Mouse (Mus musculus): ENCODE data around the gene Poldip2.
A peak's percentile ranks its signal among the peaks of the same experiment; 100 is the strongest.

The Poldip2 gene

DNA sequence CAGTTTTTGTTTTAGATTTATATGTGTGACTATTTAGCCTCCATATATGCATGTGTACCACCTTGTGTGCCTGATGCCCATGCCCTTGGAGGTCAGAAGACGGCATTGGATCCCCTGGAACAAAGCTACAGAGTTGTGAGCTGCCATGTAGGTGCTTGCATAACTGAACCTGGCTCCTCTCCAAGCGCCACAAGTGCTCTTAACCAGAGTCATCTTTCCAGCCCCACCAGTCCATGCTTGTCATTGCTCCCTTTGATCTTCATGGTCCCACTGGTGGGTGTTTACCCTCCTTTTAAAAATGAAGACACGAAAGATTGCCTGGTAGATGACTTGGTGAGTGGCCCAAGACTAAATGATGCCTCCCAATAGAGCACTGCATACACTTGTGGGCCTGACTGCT, 28.4 kb downstream of the Poldip2 start:
- DNase-seq (ENCODE audit: extremely low read depth, low read depth) = no peak

DNA sequence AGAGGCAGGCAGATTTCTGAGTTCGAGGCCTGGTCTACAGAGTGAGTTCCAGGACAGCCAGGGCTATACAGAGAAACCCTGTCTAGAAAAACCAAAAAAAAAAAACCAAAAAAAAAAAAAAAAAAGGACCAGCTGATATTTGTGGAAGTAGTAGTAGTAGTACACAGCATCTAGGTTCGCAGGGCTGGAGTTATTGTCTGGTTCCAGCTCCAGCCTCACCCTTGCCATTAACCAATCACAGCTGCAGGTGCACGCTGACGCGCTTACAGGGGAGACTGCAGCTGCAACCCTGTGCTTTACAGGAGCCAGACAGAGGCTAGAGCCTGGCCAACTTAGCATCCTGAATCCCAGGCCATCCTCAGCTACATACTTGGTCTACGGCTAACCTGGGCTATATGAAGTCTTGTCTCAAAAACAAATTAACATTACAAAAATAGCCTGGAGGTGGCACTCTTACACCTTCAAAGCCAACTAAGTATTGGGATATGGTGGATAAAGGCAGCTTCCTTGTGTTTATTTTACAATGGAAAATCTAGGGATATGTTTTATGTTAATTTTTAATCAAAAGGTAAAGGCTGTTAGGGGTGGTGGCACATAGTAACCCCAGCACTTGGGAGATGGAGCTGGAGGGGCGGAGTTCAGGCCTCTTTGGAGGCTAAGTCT, 32.6 kb downstream of the Poldip2 start:
- DNase-seq (ENCODE audit: extremely low read depth, low read depth) = no peak

DNA sequence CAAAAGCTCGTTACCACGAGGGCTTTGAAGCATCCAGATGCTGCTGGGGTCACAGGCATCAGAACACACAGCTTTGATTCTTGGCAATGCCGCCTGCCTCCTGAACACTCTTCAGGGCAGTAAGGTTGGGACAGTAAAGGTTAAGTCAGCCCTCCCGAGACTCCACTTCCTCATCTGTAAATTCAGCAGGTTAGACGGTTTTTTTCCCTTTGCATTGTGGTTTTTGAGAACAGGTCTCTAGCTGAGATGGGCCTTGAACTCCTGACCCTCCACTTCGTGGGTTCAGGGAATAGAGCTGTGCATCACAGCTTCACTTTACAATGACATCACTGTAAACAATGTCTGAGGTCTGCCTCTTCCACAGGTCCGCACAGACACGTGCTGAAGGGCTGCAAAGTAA, 33.2 kb downstream of the Poldip2 start:
- DNase-seq (ENCODE audit: extremely low read depth, low read depth) = no peak

DNA sequence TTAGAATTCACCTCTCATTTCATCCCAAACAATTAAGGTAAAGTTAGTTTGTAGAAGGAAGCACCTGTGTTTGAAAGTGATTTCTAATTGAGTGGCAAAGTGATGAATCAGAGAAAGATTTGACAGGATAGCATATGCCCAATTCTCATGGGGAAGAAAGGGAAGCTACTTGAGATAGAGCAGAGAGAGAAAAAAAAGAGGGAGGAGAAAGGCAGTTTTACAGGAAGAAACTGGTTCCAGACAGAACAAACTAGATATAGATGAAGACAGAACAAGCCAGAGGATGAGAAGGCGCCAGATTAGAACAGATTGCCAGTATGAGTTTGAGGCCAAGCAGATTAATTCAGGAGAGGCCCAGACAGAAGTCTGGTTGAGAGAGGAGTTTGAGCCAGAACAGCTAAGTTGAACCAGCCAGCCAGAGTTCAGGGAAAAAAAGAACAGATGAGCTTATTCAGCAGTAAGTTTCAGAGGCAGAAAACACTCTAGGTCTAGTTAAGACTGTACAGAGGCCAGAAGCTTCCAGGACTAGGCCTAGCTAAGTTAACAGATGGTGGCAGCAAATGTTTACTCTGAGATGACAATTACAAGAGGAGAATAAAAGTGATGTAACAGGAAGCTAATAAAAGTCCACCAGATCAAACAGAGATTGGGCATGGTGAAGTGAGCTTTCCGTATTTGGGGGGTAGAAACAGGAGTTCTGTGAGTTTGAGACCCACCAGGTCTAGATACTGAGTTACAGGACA, 35.9 kb downstream of the Poldip2 start:
- DNase-seq (ENCODE audit: extremely low read depth, low read depth) = no peak

DNA sequence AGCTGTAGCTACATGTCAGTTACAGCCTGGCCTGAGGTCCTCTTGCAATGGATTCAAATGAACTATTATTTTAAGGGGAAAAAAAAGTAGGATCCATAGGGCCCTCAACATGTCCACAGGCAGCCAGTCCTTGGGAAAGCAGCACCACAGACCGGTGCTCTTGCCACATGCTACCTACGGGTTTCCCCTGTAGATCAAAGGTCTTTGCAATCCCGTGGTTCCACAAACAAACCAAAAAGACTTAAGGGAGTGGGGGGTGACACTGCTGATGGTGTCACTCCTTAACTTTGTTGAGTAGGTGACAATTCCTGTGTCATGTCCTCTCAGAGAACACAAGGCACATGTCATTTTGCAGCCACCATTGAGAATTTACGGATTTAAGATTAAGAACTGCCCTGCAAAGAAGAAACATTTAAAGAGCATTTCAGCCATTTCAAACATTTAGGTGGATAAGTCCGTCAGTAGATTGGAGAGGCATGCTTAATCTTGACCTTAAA, 37.5 kb downstream of the Poldip2 start:
- DNase-seq (ENCODE audit: extremely low read depth, low read depth) = no peak

DNA sequence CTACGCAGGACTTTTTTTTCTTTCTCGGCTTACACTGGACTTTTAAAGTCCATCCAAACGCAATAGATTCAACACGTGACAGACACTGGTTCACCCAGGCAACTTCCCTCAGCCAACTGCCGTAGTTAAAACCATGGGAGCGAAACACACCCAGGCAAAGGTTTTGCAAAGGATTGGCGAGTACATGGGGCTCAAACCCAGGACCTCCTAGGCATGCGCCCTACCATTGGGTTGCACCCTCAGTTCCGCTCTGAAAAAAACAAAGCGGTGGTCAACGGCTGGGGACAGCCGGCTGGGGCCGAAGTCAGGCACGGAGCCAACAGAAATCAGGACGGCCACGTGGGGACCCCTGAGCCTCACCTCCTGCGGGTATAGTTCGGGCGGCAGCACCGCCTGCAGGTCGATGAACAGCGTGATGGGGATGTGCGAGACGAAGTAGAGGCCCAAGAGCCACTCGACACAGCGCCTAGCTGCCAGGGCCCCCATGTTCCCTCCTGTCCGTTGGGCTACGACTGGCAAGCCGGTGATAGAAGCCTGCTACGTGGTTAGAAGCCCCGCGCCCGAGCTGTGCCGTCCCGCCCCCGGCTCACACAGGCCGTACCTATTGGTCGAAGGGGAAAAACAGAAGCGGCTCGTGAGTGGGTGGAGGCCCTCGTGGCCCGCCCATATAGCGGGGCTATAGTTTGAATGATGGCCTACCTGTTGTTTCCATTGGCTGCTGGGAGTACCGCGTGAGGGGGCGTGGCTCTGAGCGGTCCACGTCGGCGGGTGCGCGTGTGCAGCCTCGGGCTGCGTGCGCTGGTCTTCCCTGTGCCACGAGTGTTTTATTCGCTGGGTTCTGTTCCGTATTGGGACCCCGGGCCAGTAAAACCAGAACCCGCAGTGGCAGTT, 38.4 kb downstream of the Poldip2 start, which contains the start of gene Tmem97:
TSS of gene Tmem97 (minus strand) at position 610 of the 891 bp plus-strand sequence.
- DNase-seq (ENCODE audit: extremely low read depth, low read depth) = peak; percentile 93

DNA sequence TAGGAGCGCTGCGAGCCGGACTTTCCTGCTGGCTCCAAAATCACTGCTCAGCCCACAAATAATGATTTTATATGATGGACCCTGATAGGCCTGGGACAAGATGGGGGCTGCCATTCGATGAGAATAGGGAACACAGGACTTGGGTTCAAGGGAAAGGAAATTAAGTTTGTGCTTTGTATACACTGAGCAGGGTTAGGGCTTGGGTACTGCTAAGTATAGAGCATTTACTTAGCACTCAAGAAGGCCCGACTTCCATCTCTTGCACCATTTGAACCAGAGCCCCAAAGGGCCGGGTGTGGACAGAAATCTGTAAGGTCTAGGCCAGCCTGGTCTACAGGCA, 39.0 kb downstream of the Poldip2 start:
- DNase-seq (ENCODE audit: extremely low read depth, low read depth) = no peak

DNA sequence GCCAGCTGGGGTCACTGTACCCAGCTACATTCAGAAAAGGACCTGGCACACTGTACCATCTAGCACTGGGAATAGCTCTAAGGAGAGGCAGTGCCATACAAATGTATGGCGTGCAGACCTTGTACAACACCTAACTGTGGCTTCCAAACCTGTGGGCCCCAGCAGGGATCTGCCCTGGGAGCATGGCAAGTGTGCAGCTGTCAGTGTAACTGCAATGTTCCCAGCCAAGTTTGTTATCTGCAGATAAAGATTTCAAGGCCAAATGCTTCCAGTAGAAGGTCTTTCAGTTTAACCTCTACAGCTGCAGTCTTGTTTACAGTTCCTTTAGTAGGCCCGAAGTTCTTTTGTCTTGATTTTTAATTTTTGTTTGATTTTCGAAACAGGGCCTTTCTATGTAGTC, 43.6 kb downstream of the Poldip2 start:
- DNase-seq (ENCODE audit: extremely low read depth, low read depth) = no peak

DNA sequence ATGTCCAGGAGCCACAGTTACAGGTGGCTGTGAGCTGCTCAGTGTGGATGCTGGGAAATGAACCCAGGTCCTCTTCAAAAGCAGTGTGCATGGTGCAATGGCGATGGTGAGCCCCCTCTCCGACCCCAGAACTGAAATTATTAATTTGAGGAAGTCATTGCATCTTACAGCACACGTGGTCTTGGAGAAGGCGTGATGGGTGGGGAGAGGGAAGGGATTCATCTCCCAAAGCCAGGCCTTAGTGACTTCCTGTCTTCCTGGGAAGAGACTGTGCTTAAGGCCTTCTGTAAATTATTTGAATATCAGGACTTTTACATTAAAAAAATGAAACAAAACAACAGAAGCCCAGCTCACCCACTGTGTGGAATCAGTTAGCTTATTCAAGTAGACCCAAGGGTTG, 44.1 kb downstream of the Poldip2 start:
- no peak for DNase-seq (ENCODE audit: extremely low read depth, low read depth)

DNA sequence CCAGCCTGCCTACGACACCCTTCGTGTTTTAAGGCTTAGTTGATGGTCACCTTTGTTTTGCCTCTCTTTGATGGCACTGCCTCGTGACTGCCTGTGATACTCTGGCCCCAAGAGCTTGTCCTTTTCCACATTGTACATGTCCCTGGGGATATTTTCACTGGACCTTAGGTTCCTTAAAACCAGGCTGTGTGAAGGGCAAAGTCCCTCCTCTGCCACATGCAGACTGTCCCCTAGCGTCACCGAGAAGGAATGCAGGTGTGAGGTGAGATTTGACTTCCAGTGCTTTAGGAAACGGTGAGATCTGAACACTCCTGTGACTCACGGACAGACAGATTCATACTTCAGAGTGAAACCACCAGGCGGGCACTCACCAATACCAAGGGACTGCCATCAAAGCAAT, 45.2 kb downstream of the Poldip2 start:
- no peak for DNase-seq (ENCODE audit: extremely low read depth, low read depth)

DNA sequence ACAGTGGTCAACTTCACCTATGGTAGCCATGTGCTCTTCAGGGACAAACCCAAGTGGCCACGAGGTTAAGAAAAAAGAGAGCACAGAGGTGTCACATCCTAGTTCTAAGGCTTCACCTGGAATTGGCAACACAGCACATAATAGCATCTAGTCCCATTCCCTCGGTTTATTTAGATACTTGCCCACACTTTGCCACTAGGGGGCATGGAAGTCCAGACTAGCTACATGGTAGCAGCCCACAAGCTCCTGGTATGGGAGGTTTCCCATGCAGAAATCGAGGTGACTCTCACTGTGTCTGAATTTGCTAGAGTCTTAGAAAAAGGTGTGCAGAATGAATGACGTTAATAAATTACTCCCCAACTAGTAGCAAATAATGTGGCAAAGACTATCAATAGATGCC, 48.5 kb downstream of the Poldip2 start:
- peak; percentile 54 for DNase-seq (ENCODE audit: extremely low read depth, low read depth)

DNA sequence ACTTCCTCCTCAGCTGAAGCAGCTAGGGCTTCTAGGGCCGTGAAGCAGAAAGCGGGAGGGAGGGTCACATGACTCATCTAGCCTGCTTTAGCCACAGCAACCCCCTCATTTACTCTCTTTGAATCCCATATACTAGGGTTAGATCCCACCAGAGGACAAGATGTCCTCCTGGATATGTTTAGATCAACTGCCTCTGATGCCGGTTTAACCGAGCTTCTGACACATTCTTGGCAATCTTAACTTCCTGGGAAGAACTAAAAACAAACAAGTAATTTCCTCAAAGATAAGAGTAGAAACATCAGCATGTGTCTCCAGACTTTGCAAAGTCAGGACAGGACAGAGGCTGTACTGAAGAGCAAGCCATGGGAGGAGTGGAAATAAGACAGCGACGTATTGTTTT, 54.8 kb downstream of the Poldip2 start:
- peak; percentile 59 for DNase-seq (ENCODE audit: extremely low read depth, low read depth)

DNA sequence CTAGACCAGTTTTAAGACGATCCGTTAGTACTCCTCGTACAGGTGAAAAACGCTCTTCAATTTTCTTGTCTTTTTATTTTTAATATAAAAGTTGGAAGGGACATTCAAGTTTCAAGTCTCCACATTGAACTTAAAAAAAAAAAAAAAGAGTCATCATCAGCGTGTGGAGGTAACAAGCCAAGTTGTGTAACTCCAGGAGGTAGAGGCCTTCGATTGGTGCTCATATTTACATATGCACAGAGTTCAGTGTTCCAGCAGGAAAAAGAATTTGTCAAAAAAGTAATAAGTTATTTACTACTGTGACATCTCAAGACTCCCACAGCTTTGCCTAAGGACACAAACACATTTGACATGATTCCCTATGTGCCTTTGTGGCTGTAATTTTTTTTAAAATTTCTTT, 55.6 kb downstream of the Poldip2 start:
- DNase-seq (ENCODE audit: extremely low read depth, low read depth) = no peak

DNA sequence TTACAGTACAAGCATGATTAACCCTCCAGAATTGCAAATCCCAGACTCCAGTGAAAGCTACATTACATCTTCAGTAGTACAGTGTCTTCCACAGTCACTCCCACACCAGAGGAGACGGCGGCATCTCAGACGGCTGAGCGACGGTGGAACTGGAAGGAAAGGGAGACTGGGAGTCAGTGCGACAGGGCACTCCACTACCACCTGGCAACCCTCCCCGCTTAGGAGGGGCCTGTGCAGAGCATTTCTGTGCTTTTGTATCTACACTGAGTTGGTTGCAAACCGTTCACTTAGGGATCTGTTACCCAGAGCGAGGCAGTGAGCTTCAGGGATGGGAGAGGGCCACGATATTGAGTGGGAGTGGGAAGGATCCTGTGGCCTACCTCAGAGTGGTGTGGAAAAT, 56.8 kb downstream of the Poldip2 start:
- DNase-seq (ENCODE audit: extremely low read depth, low read depth) = no peak

DNA sequence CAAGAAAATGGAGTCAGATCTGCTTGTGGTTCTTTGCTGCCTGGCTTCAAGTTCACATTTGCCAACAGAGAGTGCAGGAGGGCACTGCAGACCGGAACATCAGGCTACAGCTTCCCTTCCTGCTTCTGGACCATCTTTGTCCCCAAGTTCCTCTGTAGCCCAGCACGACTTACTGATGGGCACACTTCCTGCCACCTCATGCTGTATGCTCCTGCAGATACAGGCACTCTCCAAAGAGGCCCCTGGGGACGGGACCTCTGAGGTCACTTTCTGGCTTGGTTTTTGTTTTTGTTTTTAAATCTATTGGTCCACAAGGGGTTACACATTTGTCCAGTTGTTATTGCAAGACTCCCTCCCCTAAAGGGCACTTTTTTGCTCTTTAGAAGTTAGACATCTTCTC, 57.8 kb downstream of the Poldip2 start:
- no peak for DNase-seq (ENCODE audit: extremely low read depth, low read depth)

DNA sequence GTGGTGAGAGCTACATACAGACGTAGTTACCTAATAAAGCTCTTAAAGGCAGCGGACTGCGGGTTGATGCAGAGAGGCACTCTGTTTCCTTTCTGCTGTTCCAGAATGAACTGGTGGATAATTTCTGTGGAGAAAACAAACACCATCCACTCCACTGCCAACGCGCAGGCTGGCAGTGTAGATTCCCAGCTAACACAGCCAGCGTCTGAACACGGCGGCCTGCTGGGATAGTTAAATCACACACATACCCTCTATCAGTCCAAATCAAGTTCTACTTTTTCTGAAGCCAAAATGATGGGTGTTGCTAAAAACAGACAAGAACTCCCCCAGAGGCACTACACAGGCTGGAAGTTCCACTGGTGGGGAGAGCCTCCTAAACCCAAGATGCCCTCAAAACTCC, 59.4 kb downstream of the Poldip2 start:
- DNase-seq (ENCODE audit: extremely low read depth, low read depth) = no peak

DNA sequence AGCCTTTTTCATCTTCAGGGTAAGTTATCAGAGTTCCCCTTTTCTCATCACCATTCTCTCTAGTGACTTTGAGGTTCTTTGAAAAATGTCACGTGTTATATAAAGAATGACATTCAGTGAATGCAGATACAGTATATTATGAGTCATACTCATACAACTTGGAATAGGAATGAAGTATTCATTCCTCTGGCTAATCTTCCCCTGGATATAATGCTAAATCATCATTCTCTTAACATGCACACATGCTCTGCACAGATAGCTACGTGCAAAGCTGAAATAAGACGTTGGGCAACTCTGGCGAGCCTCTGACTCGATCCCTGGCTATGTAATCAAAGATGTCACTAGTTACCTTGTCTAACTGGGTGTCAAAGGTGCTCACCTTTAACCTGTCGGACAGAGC, 59.9 kb downstream of the Poldip2 start:
- peak; percentile 68 for DNase-seq (ENCODE audit: extremely low read depth, low read depth)

Data from MEL-GATA-1-ER (cell line).